Mouse (Mus musculus) erythroblast, embryonic 14.5 days (primary cell): Measurements from ENCODE around the gene Gm44511. TPM values are rescaled to one million over a fixed set of nuclear protein-coding genes. Genes with fewer than 3 reads are reported as not detected.
"Not testable (repeated sequence)": the region's sequence is repeated elsewhere in the genome, so short reads cannot be mapped to it uniquely, and the experiment has no call there.

Experiments used
- H3K27me3 ChIP-seq: 2 replicates; pipeline ENCODE4 v1.6.1; 2012; ENCODE audit warnings: inconsistent platforms; ENCODE audit not compliant: control insufficient read depth
- H3K36me3 ChIP-seq: 2 replicates; pipeline ENCODE4 v1.6.1; 2012; ENCODE audit warnings: mild to moderate bottlenecking, inconsistent platforms; ENCODE audit not compliant: control insufficient read depth
- H3K4me1 ChIP-seq: 2 replicates; pipeline ENCODE4 v1.6.1; 2012; ENCODE audit warnings: inconsistent platforms; ENCODE audit not compliant: control insufficient read depth
- H3K4me3 ChIP-seq: replicated peaks from 2 replicates; pipeline ENCODE3; 2012; ENCODE audit warnings: moderate library complexity, mild to moderate bottlenecking, inconsistent platforms
- H3K9me3 ChIP-seq: 2 replicates; pipeline ENCODE4 v1.6.1; 2012; ENCODE audit warnings: low read length, inconsistent platforms, mixed read lengths; ENCODE audit not compliant: control insufficient read depth
- GATA1 ChIP-seq: IDR thresholded peaks from 2 replicates; pipeline ENCODE4 v1.6.1; 2012; ENCODE audit warnings: low read length, inconsistent platforms, mixed read lengths
- TAL1 ChIP-seq: IDR thresholded peaks from 3 replicates; pipeline ENCODE4 v1.6.1; 2012; ENCODE audit warnings: low read length, inconsistent platforms, mixed read lengths
- polyA plus RNA-seq: library from polyadenylated mRNA; stranded (reverse); fragments of >175 nt; gene quantifications from 2 replicates; pipeline ENCODE4 v1.2.3, GENCODE M21; 2012

The Gm44511 gene
- polyA plus RNA-seq, 1 experiment: not detected

DNA sequence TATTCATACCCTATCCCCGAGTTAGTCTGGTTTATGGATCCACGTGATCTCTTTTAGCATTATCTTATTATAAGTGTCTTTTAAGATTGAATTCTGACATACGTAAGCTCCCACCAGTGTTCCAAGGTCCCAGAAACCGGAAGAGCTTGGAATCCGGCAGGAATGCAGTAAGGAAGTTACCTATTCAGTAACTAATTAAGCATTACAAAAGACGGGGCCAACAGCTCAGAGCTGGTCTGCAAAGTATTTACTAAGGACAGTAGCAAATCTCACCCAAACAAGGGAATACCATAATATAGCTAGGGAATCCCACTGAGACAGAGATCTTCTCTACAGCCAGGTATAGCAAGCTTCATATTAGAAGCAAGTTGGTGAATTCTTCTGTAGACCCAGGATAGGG lies 79.1 kb downstream of the Gm44511 start:
- not testable (repeated sequence) for H3K27me3 ChIP-seq, H3K36me3 ChIP-seq, H3K4me1 ChIP-seq, H3K4me3 ChIP-seq, H3K9me3 ChIP-seq

- no peaks in the 10 kb centered on the region for H3K36me3 ChIP-seq
- TF ChIP-seq GATA1 (no peak), TAL1 (no peak)
- no peaks in the 10 kb centered on the region for H3K27me3 ChIP-seq
Observed at GRCm38 (mm10) chr6:128737445-128737844, 88.7 kb downstream of the Gm44511 start.

DNA sequence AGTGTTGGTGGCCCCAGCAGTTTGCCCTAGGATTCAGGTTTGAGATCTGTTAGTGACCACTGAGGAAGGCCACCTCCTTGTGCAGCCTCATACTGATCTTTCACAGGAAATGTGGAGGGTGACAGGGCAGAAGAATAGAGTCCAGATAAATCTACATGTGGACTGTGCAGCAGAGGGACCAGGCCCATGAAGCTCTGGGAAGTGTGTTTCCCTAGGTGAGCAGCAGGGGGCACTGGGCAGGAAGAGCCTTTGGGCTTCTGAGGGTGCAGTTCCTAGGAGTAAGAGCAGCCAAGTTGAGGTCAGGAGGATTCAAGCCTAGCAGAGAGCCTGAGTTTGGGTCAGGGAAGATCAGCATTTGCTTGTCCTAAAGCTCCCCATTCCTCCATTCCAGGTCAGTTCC lies 90.0 kb downstream of the Gm44511 start:
- no peaks in the 10 kb centered on the region for H3K27me3 ChIP-seq
- no peaks in the 10 kb centered on the region for H3K9me3 ChIP-seq
- no peaks in the 10 kb centered on the region for H3K4me1 ChIP-seq
- H3K4me3 ChIP-seq: no peak overlapping the region
- H3K36me3 ChIP-seq: no peaks in the 10 kb centered on the region
- TF ChIP-seq GATA1 (no peak), TAL1 (no peak)

More at GRCm38 (mm10) chr6:128737445-128737844, 88.7 kb downstream of the Gm44511 start:
- H3K4me1 ChIP-seq: no peaks in the 10 kb centered on the region
- no peak overlapping the region for H3K4me3 ChIP-seq
- no peaks in the 10 kb centered on the region for H3K9me3 ChIP-seq

DNA sequence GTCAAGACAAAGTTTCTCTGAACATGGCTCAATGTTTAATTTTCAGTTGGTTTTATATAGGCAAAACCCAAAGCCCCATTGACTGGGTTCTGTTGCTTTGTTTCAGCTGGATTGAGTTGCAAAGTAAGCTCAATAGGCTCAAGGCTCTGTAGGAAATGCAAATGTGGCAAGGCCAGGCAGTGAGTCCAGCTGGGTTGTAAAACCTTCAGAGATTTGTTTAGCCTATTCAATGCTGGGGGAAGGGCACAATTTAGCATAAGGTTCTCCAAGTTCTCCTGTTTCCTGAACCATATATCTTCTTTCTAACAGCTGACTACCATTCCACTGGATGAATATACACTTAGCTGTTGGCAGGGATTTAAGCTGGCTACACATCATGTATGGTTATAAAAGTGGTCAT lies 91.2 kb downstream of the Gm44511 start:
- H3K4me3 ChIP-seq: no peak overlapping the region
- H3K4me1 ChIP-seq: no peaks in the 10 kb centered on the region
- no peaks in the 10 kb centered on the region for H3K36me3 ChIP-seq
- TF ChIP-seq TAL1 (no peak), GATA1 (no peak)
- H3K27me3 ChIP-seq: no peaks in the 10 kb centered on the region
- no peaks in the 10 kb centered on the region for H3K9me3 ChIP-seq

DNA sequence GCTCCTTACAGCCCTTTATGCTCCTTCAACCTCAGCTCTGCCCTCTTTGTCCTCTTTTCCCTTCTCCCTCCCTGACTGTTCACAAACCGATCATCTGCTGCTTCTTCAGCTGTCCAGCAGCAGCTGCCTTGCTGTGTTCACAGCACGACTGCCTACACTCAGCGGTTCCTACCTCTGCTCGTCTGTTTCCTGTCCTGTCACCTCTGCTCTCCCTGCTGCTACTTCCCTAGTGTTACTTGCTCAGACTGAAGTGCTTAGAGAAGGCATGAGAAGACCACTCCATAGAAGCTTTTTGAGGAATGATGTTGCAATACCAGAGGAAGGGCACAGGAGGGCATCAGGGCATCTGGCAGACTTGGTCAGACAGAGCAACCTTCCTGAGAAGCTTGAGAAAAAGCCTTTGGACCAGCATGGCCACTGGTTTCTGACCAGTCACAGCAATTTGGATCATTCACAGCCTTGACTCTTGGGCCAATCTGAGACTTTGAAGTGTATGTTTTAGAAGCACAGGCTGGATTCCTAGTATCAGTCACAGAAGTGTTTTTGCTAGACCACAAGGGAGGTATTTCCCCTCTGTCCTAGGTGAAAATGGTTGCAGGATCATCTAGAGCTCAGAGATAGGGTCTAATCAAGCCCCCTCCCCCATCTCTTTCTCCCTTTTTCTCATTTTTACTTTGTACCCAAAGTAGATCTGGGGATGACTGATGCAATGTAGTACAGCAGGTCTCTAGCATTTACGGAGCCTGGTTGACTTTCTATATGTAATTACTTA lies 92.0 kb downstream of the Gm44511 start:
- no peak for TF ChIP-seq GATA1
- TF ChIP-seq TAL1: no peak
- Histone ChIP-seq H3K36me3 (no peaks in the 10 kb centered on the region), H3K4me1 (no peaks in the 10 kb centered on the region), H3K27me3 (no peaks in the 10 kb centered on the region), H3K9me3 (no peaks in the 10 kb centered on the region), H3K4me3 (no peak overlapping the region)

GRCm38 (mm10) chr6:128732032-128732431 lies 94.1 kb downstream of the Gm44511 start:
- Histone ChIP-seq H3K27me3 (no peaks in the 10 kb centered on the region), H3K9me3 (no peaks in the 10 kb centered on the region), H3K4me3 (no peak overlapping the region), H3K4me1 (no peaks in the 10 kb centered on the region), H3K36me3 (no peaks in the 10 kb centered on the region)
- no peak for TF ChIP-seq GATA1
- no peak for TF ChIP-seq TAL1

Other genes starting within 250 kb of the Gm44511 start
- not detected in 2 replicates for gene A2ml1, start 244.7 kb downstream of the Gm44511 start, polyA plus RNA-seq
- not detected in 2 replicates for gene Klrb1a, start 202.8 kb downstream of the Gm44511 start, polyA plus RNA-seq
- gene Clec2h, start 163.9 kb downstream of the Gm44511 start, polyA plus RNA-seq: not detected in 2 replicates
- gene Klrb1, start 103.3 kb downstream of the Gm44511 start, polyA plus RNA-seq: not detected in 2 replicates
- not detected in 2 replicates for gene Klrb1c, start 37.1 kb downstream of the Gm44511 start, polyA plus RNA-seq
- gene Klrb1b, start within 50 bp of the Gm44511 start, polyA plus RNA-seq: 0.02 TPM in 1 of 2 replicates, not detected in the other
- not detected in 2 replicates for gene Clec2i, start 61.3 kb upstream of the Gm44511 start, polyA plus RNA-seq
- gene BC035044, start 64.8 kb upstream of the Gm44511 start, polyA plus RNA-seq: not detected in 2 replicates
- not detected in 2 replicates for gene Clec2g, start 108.1 kb upstream of the Gm44511 start, polyA plus RNA-seq
- not detected in 2 replicates for gene Klrb1f, start 219.6 kb upstream of the Gm44511 start, polyA plus RNA-seq